Mouse (Mus musculus) lung, postnatal 14 days (tissue): ENCODE results near the gene Nhlrc4.

Experiments used
- DNase-seq: peaks from one replicate; pipeline ENCODE4 v3.0.0; 2021

The Nhlrc4 gene

GRCm38 (mm10) chr17:25944366-25945163, at the start of gene Nhlrc4, which contains the start of gene Pigq:
Gene Nhlrc4, minus strand, starts transcription at chr17:25944961.
Gene Pigq, minus strand, starts transcription at chr17:25944936.
- no peak for DNase-seq

- no peak for DNase-seq
These were observed 48.7 kb upstream of the Nhlrc4 start for GRCm38 (mm10) chr17:25993489-25993888.

- no peak for DNase-seq
These were observed 47.5 kb upstream of the Nhlrc4 start for GRCm38 (mm10) chr17:25992274-25992673.

- DNase-seq, result no peak
These were observed 45.6 kb upstream of the Nhlrc4 start for GRCm38 (mm10) chr17:25990331-25990730.

- peak; percentile 93 for DNase-seq
These were observed 40.8 kb upstream of the Nhlrc4 start, which contains the start of gene Capn15 for GRCm38 (mm10) chr17:25985306-25986294. Gene Capn15, minus strand, starts transcription at chr17:25985796.

- DNase-seq, result no peak
These were observed 40.0 kb upstream of the Nhlrc4 start for GRCm38 (mm10) chr17:25984556-25985305.

- no peak for DNase-seq
These were observed 39.3 kb upstream of the Nhlrc4 start for GRCm38 (mm10) chr17:25984066-25984465.

- DNase-seq, result no peak
These were observed 38.2 kb upstream of the Nhlrc4 start for GRCm38 (mm10) chr17:25982913-25983312.

GRCm38 (mm10) chr17:25980854-25981253, 36.1 kb upstream of the Nhlrc4 start:
- no peak for DNase-seq

GRCm38 (mm10) chr17:25979829-25980738, 35.3 kb upstream of the Nhlrc4 start:
- DNase-seq, result no peak

- no peak for DNase-seq
These were observed 26.4 kb upstream of the Nhlrc4 start for GRCm38 (mm10) chr17:25970954-25971707.

GRCm38 (mm10) chr17:25970448-25970847, 25.7 kb upstream of the Nhlrc4 start:
- DNase-seq, result no peak

GRCm38 (mm10) chr17:25968176-25968575, 23.4 kb upstream of the Nhlrc4 start:
- peak; percentile 25 for DNase-seq

- DNase-seq, result peak; percentile 18
These were observed 22.9 kb upstream of the Nhlrc4 start for GRCm38 (mm10) chr17:25967652-25968051.

GRCm38 (mm10) chr17:25964271-25964670, 19.5 kb upstream of the Nhlrc4 start:
- no peak for DNase-seq

GRCm38 (mm10) chr17:25962413-25962905, 17.7 kb upstream of the Nhlrc4 start:
- no peak for DNase-seq

- no peak for DNase-seq
These were observed 16.8 kb upstream of the Nhlrc4 start for GRCm38 (mm10) chr17:25961566-25961965.

- no peak for DNase-seq
These were observed 15.1 kb upstream of the Nhlrc4 start for GRCm38 (mm10) chr17:25959630-25960467.

GRCm38 (mm10) chr17:25958771-25959494, 14.2 kb upstream of the Nhlrc4 start:
- DNase-seq, result no peak
